Mouse (Mus musculus) testis, adult 2 months (tissue): ENCODE measurements around the gene Tbc1d1.

Experiments used
- CTCF ChIP-seq: fragments of 200-500 bp; IDR thresholded peaks from 2 replicates; pipeline ENCODE4 v1.5.1; 2012; ENCODE audit warnings: low read depth, mild to moderate bottlenecking, inconsistent platforms, low read length, moderate library complexity; ENCODE audit not compliant: control insufficient read depth, insufficient read depth, insufficient replicate concordance
- POLR2A ChIP-seq: fragments of 200-500 bp; IDR thresholded peaks from 2 replicates; pipeline ENCODE4 v1.6.1; 2012; ENCODE audit warnings: low read depth, mild to moderate bottlenecking, inconsistent platforms, low read length, moderate library complexity; ENCODE audit not compliant: control insufficient read depth

DNA sequence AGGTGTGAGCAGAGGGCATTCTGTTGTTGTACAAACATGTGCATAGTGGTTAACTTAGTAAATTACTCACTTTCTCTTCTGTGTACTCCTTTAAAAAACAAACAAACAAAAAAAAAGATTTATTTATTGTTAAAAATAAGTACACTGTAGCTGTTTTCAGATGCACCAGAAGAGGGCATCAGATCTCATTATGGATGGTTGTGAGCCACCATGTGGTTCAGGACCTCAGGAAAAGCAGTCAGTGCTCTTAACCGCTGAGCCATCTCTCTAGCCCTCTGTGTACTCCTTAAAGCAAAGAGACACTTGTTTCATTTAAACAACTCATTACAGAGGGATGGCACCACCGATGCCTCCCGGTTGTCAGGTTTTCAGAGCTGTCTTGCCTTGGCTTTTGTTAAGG lies 46.9 kb upstream of the Tbc1d1 start:
- TF ChIP-seq CTCF (no peak), POLR2A (no peak)
